Mouse (Mus musculus) midbrain, embryonic 14.5 days (tissue): ENCODE measurements around the gene Zfp398. TPM values are rescaled to one million over a fixed set of nuclear protein-coding genes. Genes with fewer than 3 reads are reported as not detected.
A peak's percentile ranks its signal among the peaks of the same experiment; 100 is the strongest.

Experiments
- ATAC-seq: fragments of 200-750 bp; cut with Nextera tagmentation; 2 replicates; pipeline ENCODE4 v1.8.0; 2017; ENCODE audit warnings: moderate number of reproducible peaks, moderate library complexity; ENCODE audit not compliant: low FRiP score, low TSS enrichment
- DNase-seq: peaks from one replicate; pipeline ENCODE4 v3.0.0-alpha.2; 2015
- H3K27ac ChIP-seq: fragments of 300-500 bp; sonication (generic); replicated peaks from 2 replicates; pipeline ENCODE4 v1.5.1; 2014; ENCODE audit warnings: mild to moderate bottlenecking, low read depth, low read length, moderate library complexity
- H3K27me3 ChIP-seq: fragments of 300-500 bp; sonication (generic); 2 replicates; pipeline ENCODE4 v1.6.1; 2014; ENCODE audit warnings: low read length, control low read depth, mixed read lengths; ENCODE audit not compliant: control insufficient read depth, insufficient read depth
- H3K36me3 ChIP-seq: fragments of 300-500 bp; sonication (generic); 2 replicates; pipeline ENCODE4 v1.6.1; 2014; ENCODE audit warnings: low read length, control low read depth; ENCODE audit not compliant: control insufficient read depth, insufficient read depth
- H3K4me1 ChIP-seq: fragments of 300-500 bp; sonication (generic); 2 replicates; pipeline ENCODE4 v1.6.1; 2014; ENCODE audit warnings: mild to moderate bottlenecking, antibody characterized with exemption, low read length, control low read depth; ENCODE audit not compliant: control insufficient read depth, insufficient read depth
- H3K4me2 ChIP-seq: fragments of 300-500 bp; sonication (generic); 2 replicates; pipeline ENCODE4 v1.6.1; 2014; ENCODE audit warnings: mild to moderate bottlenecking, low read length, moderate library complexity
- H3K4me3 ChIP-seq: fragments of 300-500 bp; sonication (generic); replicated peaks from 2 replicates; pipeline ENCODE4 v1.5.1; 2014; ENCODE audit warnings: low read depth, low read length
- H3K9ac ChIP-seq: fragments of 300-500 bp; sonication (generic); replicated peaks from 2 replicates; pipeline ENCODE4 v1.6.1; 2014; ENCODE audit warnings: mild to moderate bottlenecking, low read length, moderate library complexity
- H3K9me3 ChIP-seq: fragments of 300-500 bp; sonication (generic); 2 replicates; pipeline ENCODE4 v1.6.1; 2016; ENCODE audit warnings: low read length, control low read depth, mixed read lengths; ENCODE audit not compliant: control insufficient read depth
- WGBS: fragments of 180-500 bp; shearing (Covaris S2); extraction: QIAGEN DNeasy Blood & Tissue Kit; methylation state at CpG from one replicate; pipeline ENCODE4 v1.1.7; 2014; 5-methylcytosine and 5-hydroxymethylcytosine counted together
- polyA plus RNA-seq: library from polyadenylated mRNA; unstranded; fragments of >200 nt; fragmentation: Nextera tagmentation; extraction: Ambion mirVana; gene quantifications from 2 replicates; pipeline ENCODE4 v1.2.1, GENCODE M21; 2014

The Zfp398 gene
- polyA plus RNA-seq, 1 experiment from 2014 or later: 20.4 TPM

GRCm38 (mm10) chr6:47899416-47899815 lies 64.0 kb downstream of the Zfp398 start:
- WGBS: 93% methylated on average over 6 of the region's 6 CpGs
- peaks cover 68% of the 10 kb centered on the region for H3K36me3 ChIP-seq

GRCm38 (mm10) chr6:47903587-47903986 lies 68.1 kb downstream of the Zfp398 start:
- Histone ChIP-seq H3K9me3 (no peaks in the 10 kb centered on the region), H3K27ac (no peak overlapping the region), H3K27me3 (no peaks in the 10 kb centered on the region), H3K4me3 (no peak overlapping the region), H3K36me3 (peaks cover 94% of the 10 kb centered on the region), H3K4me2 (no peak overlapping the region), H3K9ac (no peak overlapping the region), H3K4me1 (no peaks in the 10 kb centered on the region)
- WGBS: 79% methylated on average over 4 of the region's 4 CpGs
- no peak for DNase-seq
- no peak for ATAC-seq

More at GRCm38 (mm10) chr6:47899416-47899815, 64.0 kb downstream of the Zfp398 start:
- no peaks in the 10 kb centered on the region for H3K4me1 ChIP-seq
- no peaks in the 10 kb centered on the region for H3K9me3 ChIP-seq
- ATAC-seq: no peak
- H3K9ac ChIP-seq: no peak overlapping the region
- H3K4me3 ChIP-seq: no peak overlapping the region
- no peak overlapping the region for H3K4me2 ChIP-seq
- DNase-seq: no peak
- no peaks in the 10 kb centered on the region for H3K27me3 ChIP-seq
- H3K27ac ChIP-seq: no peak overlapping the region

DNA sequence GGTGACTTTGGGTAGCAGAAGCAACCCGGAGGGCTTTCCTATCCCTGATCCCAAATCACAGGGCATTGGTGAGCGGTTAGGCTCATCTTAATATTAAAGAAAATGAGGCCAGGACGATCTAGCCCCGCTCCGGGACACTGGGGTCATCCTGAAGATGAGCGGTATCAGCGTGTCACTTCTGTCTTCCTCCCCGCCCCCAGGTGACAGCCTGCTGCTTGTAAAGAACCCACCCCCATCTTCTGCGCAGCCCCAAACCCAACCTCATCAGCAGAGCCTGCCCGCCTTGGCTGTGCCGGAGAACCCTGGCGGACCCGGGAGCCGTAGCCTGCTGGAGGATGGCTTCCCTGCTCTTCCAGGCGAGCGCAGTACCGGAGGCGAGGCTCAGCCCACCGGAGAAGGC lies 68.9 kb downstream of the Zfp398 start:
- no peak overlapping the region for H3K9ac ChIP-seq
- H3K27me3 ChIP-seq: no peaks in the 10 kb centered on the region
- H3K27ac ChIP-seq: no peak overlapping the region
- H3K4me1 ChIP-seq: no peaks in the 10 kb centered on the region
- peaks cover 88% of the 10 kb centered on the region for H3K36me3 ChIP-seq
- DNase-seq (no peak), ATAC-seq (no peak)
- H3K4me3 ChIP-seq: no peak overlapping the region
- no peak overlapping the region for H3K4me2 ChIP-seq
- WGBS: 40% methylated on average over 19 of the region's 19 CpGs
- no peaks in the 10 kb centered on the region for H3K9me3 ChIP-seq

- no peaks in the 10 kb centered on the region for H3K27me3 ChIP-seq
- H3K4me1 ChIP-seq: no peaks in the 10 kb centered on the region
- H3K4me2 ChIP-seq: no peak overlapping the region
- H3K4me3 ChIP-seq: no peak overlapping the region
- H3K36me3 ChIP-seq: peaks cover 81% of the 10 kb centered on the region
- H3K27ac ChIP-seq: no peak overlapping the region
- ATAC-seq: no peak
- peak; percentile 11 for DNase-seq
- WGBS: 56% methylated on average over 44 of the region's 44 CpGs
- H3K9me3 ChIP-seq: no peaks in the 10 kb centered on the region
- no peak overlapping the region for H3K9ac ChIP-seq
These were observed 69.6 kb downstream of the Zfp398 start for GRCm38 (mm10) chr6:47904917-47905695.

DNA sequence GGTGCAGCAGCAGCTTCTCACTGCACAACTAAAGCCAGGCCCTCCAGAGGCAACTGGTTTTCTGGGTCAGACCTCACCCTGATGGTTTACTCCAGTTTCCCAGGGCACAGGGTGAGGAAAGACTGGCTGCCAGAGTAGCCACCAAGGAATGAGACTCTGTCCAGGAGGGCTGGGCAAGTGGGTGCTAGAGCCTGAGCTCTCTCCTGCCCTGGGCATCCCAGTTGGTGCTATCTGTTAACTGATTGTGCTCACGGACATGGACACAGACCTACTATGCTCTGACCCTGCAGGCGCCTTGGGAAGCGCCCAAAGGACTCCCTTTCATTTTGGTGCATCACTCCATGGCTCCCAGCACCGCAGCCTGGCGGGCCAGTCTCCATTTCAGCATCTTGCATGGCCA lies 70.9 kb downstream of the Zfp398 start:
- Histone ChIP-seq H3K36me3 (peaks cover 68% of the 10 kb centered on the region), H3K27me3 (no peaks in the 10 kb centered on the region), H3K9me3 (no peaks in the 10 kb centered on the region), H3K4me2 (no peak overlapping the region), H3K4me1 (no peaks in the 10 kb centered on the region), H3K27ac (no peak overlapping the region), H3K4me3 (no peak overlapping the region), H3K9ac (no peak overlapping the region)
- 95% methylated on average over 5 of the region's 5 CpGs for WGBS
- DNase-seq (no peak), ATAC-seq (no peak)

DNA sequence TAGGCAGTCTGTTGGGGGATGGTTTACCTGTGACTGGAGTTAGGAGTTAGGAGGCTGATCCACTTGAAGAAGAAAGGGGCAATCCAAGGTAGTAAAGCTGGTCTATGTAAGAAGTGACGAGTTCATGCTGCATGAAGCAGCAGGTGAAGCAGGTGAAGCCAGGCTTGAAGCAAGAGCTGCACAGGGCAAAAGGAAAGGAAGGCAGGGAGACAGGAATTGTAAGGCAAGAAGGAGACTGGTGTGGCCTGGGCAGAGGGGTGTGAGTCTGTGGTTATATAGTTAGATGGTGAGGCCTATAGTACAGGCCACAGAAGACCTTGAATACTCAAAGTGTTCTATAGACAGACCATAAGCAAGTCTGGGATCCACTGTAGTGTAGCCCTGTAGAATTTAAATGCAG lies 73.5 kb downstream of the Zfp398 start:
- H3K4me3 ChIP-seq: no peak overlapping the region
- H3K36me3 ChIP-seq: peaks cover 45% of the 10 kb centered on the region
- no peaks in the 10 kb centered on the region for H3K4me1 ChIP-seq
- DNase-seq: no peak
- no peaks in the 10 kb centered on the region for H3K27me3 ChIP-seq
- ATAC-seq: no peak
- no peak overlapping the region for H3K27ac ChIP-seq
- H3K9me3 ChIP-seq: no peaks in the 10 kb centered on the region
- no peak overlapping the region for H3K4me2 ChIP-seq
- WGBS: 82% methylated on average over 1 of the region's 1 CpGs
- H3K9ac ChIP-seq: no peak overlapping the region

DNA sequence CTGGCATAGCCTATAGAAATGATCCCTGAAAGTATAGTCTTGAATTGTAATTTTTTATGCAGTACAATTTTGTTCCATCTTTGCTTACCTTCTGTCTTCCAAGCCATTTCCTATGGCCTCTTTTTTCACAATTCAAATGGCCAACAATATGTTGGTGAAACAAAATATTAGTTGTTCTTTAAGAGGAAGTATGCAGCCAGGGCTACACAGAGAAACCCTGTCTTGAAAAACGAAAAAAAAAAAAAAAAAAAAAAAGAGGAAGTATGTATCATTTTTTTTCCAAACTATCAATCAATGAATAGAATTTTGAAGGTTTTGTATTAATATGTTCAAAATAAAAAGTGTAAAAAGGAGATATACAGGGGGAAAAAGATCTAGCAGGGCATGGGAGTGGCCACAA lies 76.2 kb downstream of the Zfp398 start:
- WGBS: 63% methylated on average over 1 of the region's 1 CpGs
- no peak overlapping the region for H3K27ac ChIP-seq
- H3K4me3 ChIP-seq: no peak overlapping the region
- no peak for DNase-seq
- H3K4me2 ChIP-seq: no peak overlapping the region
- H3K4me1 ChIP-seq: no peaks in the 10 kb centered on the region
- H3K9me3 ChIP-seq: no peaks in the 10 kb centered on the region
- H3K9ac ChIP-seq: no peak overlapping the region
- peaks cover 18% of the 10 kb centered on the region for H3K36me3 ChIP-seq
- no peak for ATAC-seq
- no peaks in the 10 kb centered on the region for H3K27me3 ChIP-seq

GRCm38 (mm10) chr6:47912991-47913390 lies 77.5 kb downstream of the Zfp398 start:
- H3K27me3 ChIP-seq: no peaks in the 10 kb centered on the region
- no peak overlapping the region for H3K9ac ChIP-seq
- H3K36me3 ChIP-seq: peaks cover 6% of the 10 kb centered on the region; the same call in 1 of the 2 replicates
- no peaks in the 10 kb centered on the region for H3K9me3 ChIP-seq
- 56% methylated on average over 3 of the region's 3 CpGs for WGBS
- H3K4me2 ChIP-seq: no peak overlapping the region
- H3K4me1 ChIP-seq: no peaks in the 10 kb centered on the region
- H3K27ac ChIP-seq: no peak overlapping the region
- H3K4me3 ChIP-seq: no peak overlapping the region
- DNase-seq: no peak
- ATAC-seq: no peak

DNA sequence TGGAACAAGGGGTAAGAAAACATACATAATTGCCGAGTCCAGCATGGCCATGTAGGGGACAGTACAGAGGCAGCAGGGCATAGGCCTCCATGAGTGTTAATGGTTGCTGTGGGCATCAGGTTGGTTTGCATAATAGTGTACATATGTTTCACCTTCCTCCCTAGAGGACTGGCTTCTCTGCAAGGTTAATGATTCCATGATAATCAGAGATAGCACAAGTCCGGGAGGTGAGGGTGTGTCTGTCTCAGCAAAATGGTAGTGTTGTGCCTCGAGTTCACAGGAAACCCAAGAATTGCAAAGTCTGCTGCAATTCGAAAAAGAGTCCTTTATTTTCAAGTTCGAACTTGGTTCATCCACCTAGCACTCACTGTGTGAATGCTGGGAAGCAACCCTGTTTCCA lies 81.6 kb downstream of the Zfp398 start:
- no peaks in the 10 kb centered on the region for H3K27me3 ChIP-seq
- no peak overlapping the region for H3K4me2 ChIP-seq
- DNase-seq (no peak), ATAC-seq (no peak)
- WGBS: 88% methylated on average over 5 of the region's 5 CpGs
- H3K27ac ChIP-seq: no peak overlapping the region
- H3K9ac ChIP-seq: no peak overlapping the region
- no peaks in the 10 kb centered on the region for H3K36me3 ChIP-seq
- no peaks in the 10 kb centered on the region for H3K9me3 ChIP-seq
- H3K4me1 ChIP-seq: peaks cover 9% of the 10 kb centered on the region
- no peak overlapping the region for H3K4me3 ChIP-seq
